Mouse (Mus musculus) urinary bladder, postnatal 14 days (tissue): ENCODE data around the gene Pus10.

Source experiments
- DNase-seq: peaks from one replicate; pipeline ENCODE4 v3.0.0; 2021; ENCODE audit warnings: low spot score

Gene Pus10

GRCm38 (mm10) chr11:23665311-23665786 is at the start of gene Pus10:
Gene Pus10, plus strand, starts transcription at chr11:23665674.
- peak; percentile 28 for DNase-seq

DNA sequence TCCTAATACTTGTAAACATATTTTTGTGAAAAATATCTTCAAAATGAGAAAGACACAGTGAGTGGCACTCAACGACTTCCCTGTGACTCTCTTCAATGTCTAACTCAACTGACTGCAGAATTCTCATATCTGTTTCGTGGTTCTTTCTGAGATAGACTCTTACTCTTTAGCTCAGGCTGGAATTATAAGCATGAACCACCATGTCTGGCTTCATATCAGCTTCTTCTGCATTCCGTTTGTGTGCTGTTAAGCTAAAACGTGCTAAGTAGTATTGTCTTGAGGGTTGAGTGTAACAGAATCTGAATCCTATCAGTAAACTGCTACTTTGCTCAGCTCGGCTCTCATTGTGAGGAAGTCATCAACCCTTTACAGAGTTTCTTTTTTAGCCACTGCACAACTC is 46.5 kb upstream of the Pus10 start:
- no peak for DNase-seq

- DNase-seq = no peak
These were observed 34.8 kb upstream of the Pus10 start for GRCm38 (mm10) chr11:23630664-23631063.

- peak; percentile 84 for DNase-seq
These were observed 32.3 kb upstream of the Pus10 start, which contains the start of gene 0610010F05Rik for GRCm38 (mm10) chr11:23632945-23633878. Gene 0610010F05Rik, minus strand, starts transcription at chr11:23633639.

- no peak for DNase-seq
These were observed 31.6 kb upstream of the Pus10 start for GRCm38 (mm10) chr11:23633879-23634215.

DNA sequence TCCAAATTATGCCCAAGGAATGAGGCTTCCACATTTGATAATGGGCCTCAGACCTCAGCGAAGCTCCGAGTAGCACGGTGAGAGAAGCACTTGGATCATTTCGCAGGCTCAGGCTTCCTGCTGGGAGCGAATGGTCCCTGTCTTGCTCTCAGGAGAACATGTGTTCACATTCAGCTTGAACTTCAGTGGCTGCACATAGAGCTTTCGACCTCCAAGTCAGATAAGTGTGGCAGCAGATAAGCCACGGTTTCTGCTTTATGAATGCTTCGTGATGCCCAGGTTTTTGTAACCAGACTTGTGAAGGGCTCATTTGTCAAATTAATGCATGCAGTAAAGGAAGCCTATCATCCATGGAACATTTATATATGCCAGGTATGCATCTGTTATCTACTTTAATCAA is 30.9 kb upstream of the Pus10 start:
- no peak for DNase-seq

DNA sequence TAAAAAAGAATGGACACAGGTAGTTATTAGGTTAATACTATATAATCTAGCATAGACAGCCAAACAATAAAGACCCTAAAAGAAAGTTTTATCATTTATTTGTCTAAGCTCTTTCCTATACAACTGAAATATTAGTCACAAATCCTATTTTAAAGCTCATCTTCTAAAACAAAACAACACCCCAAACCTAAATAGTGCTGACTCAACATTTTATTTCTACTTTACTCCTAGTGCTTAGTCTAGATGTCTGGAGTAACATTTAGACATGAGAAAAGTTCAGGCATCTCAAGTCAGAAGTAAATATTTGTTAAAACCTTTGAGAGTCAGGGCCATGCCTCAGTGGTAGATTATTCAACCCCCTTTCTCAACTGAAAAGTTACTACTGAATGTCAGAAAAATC is 18.0 kb upstream of the Pus10 start:
- no peak for DNase-seq

DNA sequence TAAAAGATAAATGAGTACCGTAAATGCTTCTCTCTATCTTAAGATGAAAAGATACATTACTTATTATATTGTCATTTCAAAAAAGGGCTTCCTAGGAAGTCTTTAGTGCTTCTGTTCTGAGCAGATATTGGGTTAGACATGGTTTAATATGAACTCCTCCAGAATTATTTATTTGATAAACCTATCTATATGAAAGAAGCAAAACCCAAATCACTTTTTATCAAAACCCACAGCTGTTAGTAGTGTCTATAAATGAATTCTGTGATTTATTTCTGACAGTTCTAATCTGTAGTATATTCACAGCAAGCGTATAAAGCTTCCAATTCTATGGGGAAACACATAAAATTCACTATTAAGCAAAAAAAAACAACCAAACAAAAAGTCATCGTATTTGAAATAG is 17.6 kb upstream of the Pus10 start:
- DNase-seq = no peak

DNA sequence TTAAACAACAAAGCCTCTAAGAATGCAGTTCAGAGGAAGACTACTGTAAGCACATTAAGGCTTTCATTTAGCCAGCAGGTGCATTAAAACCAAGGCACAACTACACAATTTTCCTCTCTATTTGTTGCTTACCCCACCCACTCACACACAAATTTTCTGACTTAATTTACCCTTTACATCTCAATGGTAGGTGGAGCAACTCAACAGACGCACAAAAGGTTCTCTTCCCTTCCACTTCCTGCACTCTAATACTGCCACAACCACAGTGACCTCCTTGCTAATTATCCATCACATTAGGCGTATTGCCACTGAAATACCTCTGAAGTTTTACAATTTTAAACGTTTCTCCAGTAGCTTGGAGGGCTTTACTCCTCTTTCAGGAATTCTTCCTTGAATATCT is 11.8 kb upstream of the Pus10 start:
- DNase-seq = no peak

- no peak for DNase-seq
These were observed 7.7 kb upstream of the Pus10 start for GRCm38 (mm10) chr11:23657791-23658190.

- no peak for DNase-seq
These were observed 1.2 kb upstream of the Pus10 start for GRCm38 (mm10) chr11:23664232-23664631.

- DNase-seq = peak; percentile 94
These were observed 476 bp downstream of the Pus10 start, which contains the start of gene Pex13 for GRCm38 (mm10) chr11:23665798-23666501. Gene Pex13, minus strand, starts transcription at chr11:23665959.

GRCm38 (mm10) chr11:23666526-23666925 is 1.1 kb downstream of the Pus10 start:
- DNase-seq = no peak

DNA sequence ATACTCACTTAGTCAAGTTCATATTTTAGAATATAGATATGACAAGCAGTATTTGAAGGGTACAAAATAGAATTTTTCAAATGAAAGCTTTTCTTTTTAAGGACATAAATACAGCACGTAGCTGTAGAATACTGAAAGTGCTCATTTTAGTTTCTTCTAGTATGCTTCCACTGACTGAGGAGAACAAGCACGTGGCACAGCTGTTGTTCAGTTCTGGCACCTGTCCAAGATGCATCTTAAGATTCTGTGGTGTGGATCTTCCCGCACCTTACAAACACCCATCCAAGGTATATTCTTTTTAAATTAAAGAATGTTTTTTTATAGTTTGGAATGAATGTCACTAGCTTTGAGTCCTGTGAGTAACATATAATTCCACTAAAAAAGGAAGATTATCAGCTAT is 1.7 kb downstream of the Pus10 start:
- peak; percentile 16 for DNase-seq

DNA sequence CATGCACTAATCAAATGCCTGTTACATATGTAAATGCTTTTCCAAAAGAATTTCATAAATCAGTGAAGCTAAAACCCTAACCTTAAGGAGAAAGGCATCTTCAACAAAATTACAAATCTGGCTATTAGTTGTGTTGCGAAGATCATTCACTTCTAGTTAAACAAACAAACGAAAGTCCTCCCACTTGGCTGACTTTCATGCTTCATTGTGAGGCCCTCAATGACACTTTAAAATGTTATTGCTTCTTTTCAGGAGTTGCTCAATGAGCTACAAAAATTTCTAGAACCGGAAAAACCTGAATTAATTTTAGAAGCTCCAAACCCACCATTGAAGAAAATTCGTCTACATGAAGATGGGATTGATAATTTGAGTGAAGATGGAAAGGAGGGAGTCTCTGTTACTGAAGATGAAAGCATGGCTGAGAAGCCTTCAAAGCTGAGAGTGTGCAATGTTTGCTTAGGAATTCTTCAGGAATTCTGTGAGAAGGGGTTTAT is 6.8 kb downstream of the Pus10 start:
- no peak for DNase-seq

DNA sequence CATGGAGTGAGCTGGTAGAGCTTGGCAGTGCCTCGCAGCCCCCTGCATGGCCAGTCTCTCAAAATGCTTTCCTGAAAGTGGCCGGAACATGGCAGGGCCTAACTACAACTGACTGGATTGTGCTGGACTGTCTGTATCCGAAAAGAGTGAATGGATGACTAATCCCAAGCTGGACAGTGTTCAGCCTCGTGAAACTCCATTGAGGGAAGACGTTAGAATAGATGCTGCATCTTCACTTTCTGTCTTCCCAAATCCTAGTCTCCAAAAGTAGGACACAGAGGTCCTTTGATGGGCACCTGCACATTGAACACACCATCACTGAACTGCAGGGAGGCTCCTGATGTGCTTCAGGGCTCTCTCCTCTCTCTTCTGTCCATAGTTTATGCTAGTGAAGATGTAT is 10.6 kb downstream of the Pus10 start:
- no peak for DNase-seq

DNA sequence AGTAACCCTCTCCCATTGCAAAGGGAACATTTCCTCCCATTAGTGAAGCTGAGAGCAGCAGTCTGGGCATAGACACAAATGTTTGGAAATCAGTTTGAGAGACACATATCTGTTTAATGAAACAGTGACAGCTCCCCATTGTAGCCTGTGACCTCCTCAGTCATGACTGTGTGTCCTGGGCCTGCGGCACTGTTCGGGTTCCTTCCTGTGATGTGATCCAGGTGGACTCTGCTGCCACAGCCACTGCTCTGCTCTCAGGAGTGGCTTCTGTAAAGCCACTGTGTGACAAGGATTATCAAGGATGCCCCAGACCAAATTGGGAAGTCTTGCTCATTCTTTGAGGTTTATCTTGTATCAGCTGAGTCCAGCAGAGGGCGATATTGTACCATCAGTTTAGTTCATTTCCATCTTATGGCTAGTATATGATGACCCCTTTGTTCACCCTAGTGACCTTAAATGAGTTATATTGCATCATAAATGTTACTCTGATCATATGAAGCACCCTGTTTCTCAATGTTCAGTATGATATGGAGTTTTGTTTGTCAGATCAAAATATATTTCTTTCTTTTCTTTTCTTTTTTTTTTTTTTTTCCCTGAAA is 13.7 kb downstream of the Pus10 start:
- peak; percentile 58 for DNase-seq

DNA sequence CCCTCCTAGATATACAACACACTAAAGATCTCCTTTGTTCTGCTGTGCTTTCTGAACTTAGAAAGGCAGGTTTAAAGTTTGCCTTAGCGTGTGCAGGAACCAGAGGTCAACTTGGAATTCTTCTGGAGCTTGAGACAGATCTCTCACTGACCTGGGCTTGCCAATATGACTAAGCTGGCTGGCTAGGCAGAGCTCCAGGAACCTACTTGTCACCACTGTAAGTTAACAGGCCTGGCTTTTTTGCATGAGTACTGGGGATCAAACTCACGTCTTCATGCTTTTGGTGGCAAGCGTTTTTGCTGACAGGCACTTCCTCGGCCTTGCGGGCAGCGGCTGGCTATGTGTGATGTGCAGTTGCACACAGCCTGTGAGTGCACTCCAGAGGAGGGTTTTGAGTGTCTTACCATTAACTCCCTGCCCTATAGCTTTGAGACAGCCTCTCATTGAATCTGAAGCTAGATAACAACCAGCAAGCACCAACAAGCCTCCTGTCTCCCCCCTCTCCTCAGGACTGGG is 15.0 kb downstream of the Pus10 start:
- DNase-seq = no peak

GRCm38 (mm10) chr11:23682561-23682960 is 17.1 kb downstream of the Pus10 start:
- DNase-seq = no peak

- DNase-seq = no peak
These were observed 21.2 kb downstream of the Pus10 start for GRCm38 (mm10) chr11:23686671-23687070.

- DNase-seq = no peak
These were observed 22.6 kb downstream of the Pus10 start for GRCm38 (mm10) chr11:23688060-23688459.

- DNase-seq = no peak
These were observed 27.8 kb downstream of the Pus10 start for GRCm38 (mm10) chr11:23693286-23693685.
